12 mouse cellular contexts compared by ENCODE assay signal in genomic region chr14:33351984-33352722, GRCm38 (mm10).
DNase-seq lines count a peak whose midpoint lies in the region; ATAC-seq and TF ChIP-seq lines count a peak whose summit lies in the region.
"Had no signal": no experiment of that assay in that cellular context is flagged by ENCODE, and none has a peak within 500 bp of the region (broad histone marks: within the 10 kb centered on the region; RNA-seq: fewer than 3 reads in every experiment).

No protein-coding gene starts in this region.

- DNase-seq in heart, adult 9 months (ENCODE audit: low spot score in 2 of 2): peak; percentile 30 to 31
- peak; percentile 21 to 44 for DNase-seq in adrenal gland, postnatal 36 days
- peak; percentile 51 for DNase-seq in kidney, adult 2 months
- DNase-seq in lung, postnatal 4 days: peak; percentile 45 to 52
- DNase-seq in embryo, embryonic 10 days (ENCODE audit: low spot score): no peak
- DNase-seq: lung, embryonic 14.5 days; right cerebral cortex, postnatal 25 days had no signal

- no peak for TF ChIP-seq CTCF in kidney, adult 2 months (conservative IDR thresholded peaks at IDR 0.05; ENCODE audit: insufficient read depth, insufficient read length, low read depth, low read length)

- no peaks in the 10 kb centered on the region for H3K36me3 ChIP-seq in heart, embryonic 11.5 days (ENCODE audit: control insufficient read depth, insufficient read depth, low read length)
- H3K36me3 ChIP-seq in kidney, adult 2 months (ENCODE audit: control insufficient read depth, insufficient read depth, low read length): no peaks in the 10 kb centered on the region
- H3K36me3 ChIP-seq: embryonic facial prominence, embryonic 12.5 days; heart, embryonic 13.5 days; neural tube, embryonic 12.5 days had no signal

- H3K9ac ChIP-seq in heart, embryonic 11.5 days (ENCODE audit: low read depth, low read length): no peak overlapping the region

- TF ChIP-seq POLR2A in kidney, adult 2 months (IDR thresholded peaks at IDR 0.05; ENCODE audit: low read depth, low read length): no peak

- H3K4me2 ChIP-seq in heart, embryonic 11.5 days: no peak overlapping the region

- H3K9me3 ChIP-seq in heart, embryonic 11.5 days (replicated peaks; ENCODE audit: control insufficient read depth, low read length): no peaks in the 10 kb centered on the region
- H3K9me3 ChIP-seq: embryonic facial prominence, embryonic 12.5 days; heart, embryonic 13.5 days; neural tube, embryonic 12.5 days had no signal

- peaks cover 46% of the 10 kb centered on the region for H3K27me3 ChIP-seq in heart, embryonic 11.5 days (ENCODE audit: control insufficient read depth, insufficient read depth, low read length)
- H3K27me3 ChIP-seq in kidney, adult 2 months (replicated peaks; ENCODE audit: control insufficient read depth, insufficient read depth, low read length): no peaks in the 10 kb centered on the region; the same call in 1 of the 2 replicates

- H3K4me1 ChIP-seq in heart, embryonic 11.5 days (ENCODE audit: control insufficient read depth, insufficient read depth, low read length): 0 out of 2 replicates have a peak, but pooled peaks cover 7% of the 10 kb centered on the region
- 0 out of 2 replicates have a peak, but pooled peaks cover 2% of the 10 kb centered on the region for H3K4me1 ChIP-seq in kidney, adult 2 months (ENCODE audit: control insufficient read depth, insufficient read depth, low read length)

- no peak for ATAC-seq in heart, embryonic 11.5 days (replicated peaks; ENCODE audit: insufficient number of reproducible peaks, low FRiP score, low TSS enrichment)
- no peak for ATAC-seq in erythroid progenitor cell, adult 5-6 weeks (replicated peaks; ENCODE audit: low FRiP score, poor library complexity, severe bottlenecking)

- WGBS in heart, embryonic 11.5 days (ENCODE audit: insufficient replicate concordance): 65% methylated on average over 6 of the region's 6 CpGs
- WGBS in kidney, adult 2 months: 69% methylated on average over 6 of the region's 6 CpGs

- no peak overlapping the region for H3K27ac ChIP-seq in heart, embryonic 11.5 days (ENCODE audit: low read depth, low read length)
- H3K27ac ChIP-seq in kidney, adult 2 months (ENCODE audit: insufficient read depth, low read depth, low read length): no peak overlapping the region
- H3K27ac ChIP-seq: embryonic facial prominence, embryonic 12.5 days; heart, embryonic 13.5 days; neural tube, embryonic 12.5 days had no signal

- no peak overlapping the region for H3K4me3 ChIP-seq in heart, embryonic 11.5 days (ENCODE audit: low read depth, low read length)
- no peak overlapping the region for H3K4me3 ChIP-seq in kidney, adult 2 months (ENCODE audit: insufficient read depth, low read depth, low read length)
